Mouse (Mus musculus): Measurements from ENCODE around the gene Zbtb16.

DNA sequence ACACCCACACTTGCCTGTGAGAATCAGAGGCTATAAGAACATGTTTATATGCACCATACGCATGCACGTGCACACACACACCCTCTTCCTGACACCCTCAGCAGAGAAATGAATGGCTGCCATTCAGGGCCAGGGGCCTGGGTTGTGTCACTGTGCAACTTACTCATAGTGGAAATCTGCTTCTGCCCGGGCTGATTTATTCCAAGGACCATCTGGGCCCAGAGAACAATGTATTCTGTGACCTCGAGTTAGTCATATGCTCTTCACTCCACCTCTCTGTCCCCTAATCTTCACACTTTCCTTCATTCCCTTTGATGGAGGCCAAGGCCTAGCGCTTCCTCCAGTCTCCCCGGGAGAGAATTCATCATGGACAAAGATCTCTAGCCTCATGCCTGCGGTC, 150.3 kb downstream of the Zbtb16 start:
- TF ChIP-seq CTCF (IDR thresholded peaks at IDR 0.05; ENCODE audit: borderline replicate concordance, insufficient read depth, low read length) = no peak
- no peak for TF ChIP-seq POLR2A (IDR thresholded peaks at IDR 0.05; ENCODE audit: low read depth, low read length)
